Mouse (Mus musculus) forebrain, embryonic 11.5 days (tissue): Measurements from ENCODE around the gene Slc1a1. TPM values are rescaled to one million over a fixed set of nuclear protein-coding genes. Genes with fewer than 3 reads are reported as not detected.
A peak's percentile ranks its signal among the peaks of the same experiment; 100 is the strongest.

Source experiments
- ATAC-seq: fragments of 200-750 bp; cut with Nextera tagmentation; replicated peaks from 2 replicates; pipeline ENCODE4 v1.8.0; 2017; ENCODE audit warnings: moderate TSS enrichment; ENCODE audit not compliant: low FRiP score
- DNase-seq: peaks from one replicate; pipeline ENCODE4 v3.0.0-alpha.2; 2017; ENCODE audit warnings: low spot score
- H3K27ac ChIP-seq: fragments of 300-500 bp; sonication (generic); 2 replicates; pipeline ENCODE4 v1.5.1; 2014; ENCODE audit warnings: low read depth, low read length
- H3K27me3 ChIP-seq: fragments of 300-500 bp; sonication (generic); 2 replicates; pipeline ENCODE4 v1.6.1; 2014; ENCODE audit warnings: mild to moderate bottlenecking, low read length, mixed read lengths; ENCODE audit not compliant: control insufficient read depth, insufficient read depth
- H3K36me3 ChIP-seq: fragments of 300-500 bp; sonication (generic); 2 replicates; pipeline ENCODE4 v1.6.1; 2014; ENCODE audit warnings: mild to moderate bottlenecking, low read length, moderate library complexity, mixed read lengths; ENCODE audit not compliant: control insufficient read depth, insufficient read depth
- H3K4me1 ChIP-seq: fragments of 300-500 bp; sonication (generic); replicated peaks from 2 replicates; pipeline ENCODE4 v1.6.1; 2014; ENCODE audit warnings: low read length, mixed read lengths; ENCODE audit not compliant: control insufficient read depth, insufficient read depth
- H3K4me2 ChIP-seq: fragments of 300-500 bp; sonication (generic); 2 replicates; pipeline ENCODE4 v1.6.1; 2014; ENCODE audit warnings: low read depth, mild to moderate bottlenecking, low read length, moderate library complexity, mixed read lengths; ENCODE audit not compliant: severe bottlenecking
- H3K4me3 ChIP-seq: fragments of 300-500 bp; sonication (generic); 2 replicates; pipeline ENCODE4 v1.5.1; 2014; ENCODE audit warnings: low read depth, low read length
- H3K9ac ChIP-seq: fragments of 300-500 bp; sonication (generic); 2 replicates; pipeline ENCODE4 v1.6.1; 2014; ENCODE audit warnings: low read length
- H3K9me3 ChIP-seq: fragments of 300-500 bp; sonication (generic); 2 replicates; pipeline ENCODE4 v1.6.1; 2016; ENCODE audit warnings: low read length, mixed read lengths; ENCODE audit not compliant: control insufficient read depth
- WGBS: fragments of 180-500 bp; shearing (Covaris S2); extraction: QIAGEN DNeasy Blood & Tissue Kit; methylation state at CpG from one replicate; pipeline ENCODE4 v1.1.7; 2014; 5-methylcytosine and 5-hydroxymethylcytosine counted together
- polyA plus RNA-seq: library from polyadenylated mRNA; unstranded; fragments of >200 nt; fragmentation: Nextera tagmentation; extraction: Ambion mirVana; gene quantifications from 2 replicates; pipeline ENCODE4 v1.2.1, GENCODE M21; 2014

Gene Slc1a1
- polyA plus RNA-seq, 1 experiment from 2014 or later: 0.98 TPM

DNA sequence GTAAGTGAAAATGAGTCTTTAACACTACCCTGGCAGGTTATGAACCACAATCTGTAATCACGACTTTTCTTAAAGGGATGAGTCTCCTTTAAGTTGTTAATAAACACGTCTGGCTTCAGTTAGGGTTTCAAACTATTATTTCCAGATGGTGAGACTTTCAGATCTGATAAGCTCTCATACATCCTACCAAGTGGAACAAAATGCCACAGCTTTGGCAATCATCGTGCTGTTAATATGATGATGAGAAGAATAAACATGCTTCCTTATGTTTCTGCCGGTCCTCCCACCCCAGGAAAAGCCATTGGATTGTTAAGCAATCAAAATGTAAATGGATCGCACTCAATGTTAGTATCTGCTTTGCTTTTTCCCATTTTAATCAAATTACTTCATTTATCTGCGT, 30.1 kb downstream of the Slc1a1 start:
- ATAC-seq: no peak

DNA sequence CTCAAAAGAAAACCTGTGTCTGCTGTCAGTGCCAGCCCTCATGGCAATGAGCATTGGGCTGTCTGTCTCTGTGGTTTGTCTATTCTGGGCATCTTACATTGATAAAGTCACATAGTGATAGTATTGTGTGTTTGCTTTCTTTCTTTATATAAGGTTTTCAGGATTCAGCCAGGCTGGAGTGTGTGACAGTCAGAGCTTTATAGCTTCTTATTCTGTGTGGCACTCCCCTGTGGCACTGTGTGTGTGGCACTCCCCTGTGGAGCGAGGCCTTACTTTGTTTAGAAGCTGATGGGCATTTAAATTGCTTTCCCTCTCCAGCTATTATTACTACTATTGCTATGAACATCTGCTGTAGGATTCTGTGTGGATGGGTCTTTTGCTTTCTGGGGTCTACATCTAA, 30.7 kb downstream of the Slc1a1 start:
- no peaks in the 10 kb centered on the region for H3K27me3 ChIP-seq
- H3K36me3 ChIP-seq: no peaks in the 10 kb centered on the region
- 92% methylated on average over 1 of the region's 1 CpGs for WGBS
- H3K9ac ChIP-seq: no peak overlapping the region
- H3K27ac ChIP-seq: no peak overlapping the region
- DNase-seq (no peak), ATAC-seq (no peak)
- H3K4me3 ChIP-seq: no peak overlapping the region
- H3K4me2 ChIP-seq: no peak overlapping the region
- H3K4me1 ChIP-seq: no peaks in the 10 kb centered on the region
- no peaks in the 10 kb centered on the region for H3K9me3 ChIP-seq

More for the DNA sequence above, 30.1 kb downstream of the Slc1a1 start:
- no peak overlapping the region for H3K9ac ChIP-seq
- no peaks in the 10 kb centered on the region for H3K36me3 ChIP-seq
- H3K27ac ChIP-seq: no peak overlapping the region
- H3K4me2 ChIP-seq: no peak overlapping the region
- no peak for DNase-seq
- H3K4me3 ChIP-seq: no peak overlapping the region
- H3K4me1 ChIP-seq: no peaks in the 10 kb centered on the region
- no peaks in the 10 kb centered on the region for H3K9me3 ChIP-seq
- 81% methylated on average over 6 of the region's 6 CpGs for WGBS
- no peaks in the 10 kb centered on the region for H3K27me3 ChIP-seq

DNA sequence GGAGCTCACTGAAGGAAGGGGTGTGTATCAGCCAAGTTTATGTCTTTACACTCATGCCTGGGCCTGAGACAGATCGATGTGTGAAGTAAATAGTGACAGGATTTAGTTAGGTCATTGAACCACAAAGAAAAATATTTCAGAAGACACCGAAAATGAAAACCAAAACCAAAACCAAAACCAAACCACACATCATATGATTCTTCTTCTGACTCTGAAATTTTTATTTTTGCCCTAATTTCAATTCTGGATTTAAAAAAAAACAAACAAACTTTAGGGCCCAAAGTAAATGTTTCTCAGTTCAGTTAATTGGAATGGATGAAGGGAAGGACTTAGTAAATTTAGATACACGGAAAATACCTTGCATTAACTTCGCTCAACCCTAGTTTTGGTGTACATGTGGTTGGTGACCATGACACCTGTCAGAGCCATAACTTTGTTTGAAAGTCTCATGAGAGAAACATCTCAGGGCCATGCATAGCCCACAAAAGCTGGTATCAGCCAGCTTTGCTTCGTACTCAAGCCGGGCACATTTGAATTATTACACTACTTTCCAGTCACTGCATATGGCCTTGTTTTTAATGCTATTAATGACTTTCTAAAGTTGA, 34.5 kb downstream of the Slc1a1 start:
- Histone ChIP-seq H3K9me3 (no peaks in the 10 kb centered on the region), H3K4me3 (no peak overlapping the region), H3K4me1 (no peaks in the 10 kb centered on the region), H3K36me3 (no peaks in the 10 kb centered on the region), H3K4me2 (no peak overlapping the region), H3K9ac (no peak overlapping the region), H3K27ac (no peak overlapping the region), H3K27me3 (no peaks in the 10 kb centered on the region)
- peak; percentile 11 for DNase-seq
- 90% methylated on average over 6 of the region's 6 CpGs for WGBS
- ATAC-seq: no peak

DNA sequence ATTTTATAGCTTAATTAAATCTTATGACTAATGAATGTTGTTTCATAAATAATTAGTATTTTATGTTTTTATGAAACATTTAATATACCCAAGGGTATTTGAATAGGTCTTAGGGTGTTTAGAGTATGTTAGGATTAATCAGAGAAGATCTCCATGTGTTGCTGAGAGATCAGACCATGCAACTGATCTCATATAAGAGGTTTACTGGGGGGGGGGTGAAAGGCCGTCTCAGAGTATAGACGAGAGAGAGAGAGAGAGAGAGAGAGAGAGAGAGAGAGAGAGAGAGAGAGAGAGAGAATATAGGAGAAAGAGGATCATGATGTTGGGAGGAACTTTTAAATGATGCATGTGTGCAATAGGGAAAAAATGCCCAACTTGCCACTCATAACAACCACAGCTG, 35.5 kb downstream of the Slc1a1 start:
- 67% methylated on average over 2 of the region's 2 CpGs for WGBS
- Histone ChIP-seq H3K4me3 (no peak overlapping the region), H3K27ac (no peak overlapping the region), H3K4me2 (no peak overlapping the region), H3K9me3 (no peaks in the 10 kb centered on the region), H3K27me3 (no peaks in the 10 kb centered on the region), H3K9ac (no peak overlapping the region), H3K36me3 (no peaks in the 10 kb centered on the region), H3K4me1 (no peaks in the 10 kb centered on the region)
- ATAC-seq: no peak
- DNase-seq: no peak

DNA sequence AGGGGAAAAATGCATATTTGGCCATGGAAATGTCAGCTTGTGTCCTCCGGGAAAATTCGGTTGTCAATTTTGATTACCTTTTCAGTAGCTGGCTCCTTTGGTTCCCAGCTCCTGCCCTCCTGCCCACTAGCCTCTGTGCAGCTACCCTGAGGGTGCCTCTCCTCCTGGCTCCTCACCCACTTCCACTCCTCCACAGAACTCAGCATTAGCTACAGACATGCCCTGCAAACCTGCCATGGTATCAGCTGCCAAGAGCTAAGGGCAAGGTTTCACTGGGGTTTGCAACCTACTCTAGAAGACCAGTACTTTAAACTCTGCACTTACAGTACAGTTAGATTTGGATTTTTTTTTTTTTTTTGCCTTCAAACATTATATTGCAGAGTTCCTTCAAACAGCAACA, 44.6 kb downstream of the Slc1a1 start:
- H3K4me2 ChIP-seq: no peak overlapping the region
- no peak overlapping the region for H3K27ac ChIP-seq
- H3K4me1 ChIP-seq: no peaks in the 10 kb centered on the region
- no peak for DNase-seq
- no peak overlapping the region for H3K4me3 ChIP-seq
- no peaks in the 10 kb centered on the region for H3K27me3 ChIP-seq
- no peak for ATAC-seq
- no peaks in the 10 kb centered on the region for H3K9me3 ChIP-seq
- H3K36me3 ChIP-seq: no peaks in the 10 kb centered on the region
- H3K9ac ChIP-seq: no peak overlapping the region
- 88% methylated on average over 2 of the region's 2 CpGs for WGBS

DNA sequence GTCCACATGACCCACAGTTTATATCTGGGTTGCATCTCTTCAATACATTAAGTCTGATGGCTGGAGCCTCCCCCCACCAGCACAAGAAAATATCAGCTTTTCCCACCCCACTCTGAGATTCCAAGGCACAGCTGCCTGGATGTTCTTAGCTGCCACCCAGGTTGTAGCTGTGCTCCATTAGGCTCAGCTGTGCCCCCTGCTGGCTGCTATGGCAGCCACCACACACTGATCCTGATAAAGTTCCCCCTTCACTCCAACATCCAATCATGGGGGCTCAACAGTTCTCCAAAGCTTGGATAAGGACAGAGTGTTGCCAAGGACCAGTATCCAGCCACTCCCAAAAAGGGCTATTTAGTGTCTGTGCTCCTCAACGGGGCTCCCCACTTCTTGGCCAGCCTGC, 48.3 kb downstream of the Slc1a1 start:
- Histone ChIP-seq H3K9me3 (no peaks in the 10 kb centered on the region), H3K4me3 (no peak overlapping the region), H3K27ac (no peak overlapping the region), H3K4me2 (no peak overlapping the region), H3K9ac (no peak overlapping the region), H3K27me3 (no peaks in the 10 kb centered on the region), H3K4me1 (no peaks in the 10 kb centered on the region), H3K36me3 (no peaks in the 10 kb centered on the region)
- peak; percentile 68 for DNase-seq
- ATAC-seq: no peak
- 57% methylated on average over 1 of the region's 1 CpGs for WGBS

DNA sequence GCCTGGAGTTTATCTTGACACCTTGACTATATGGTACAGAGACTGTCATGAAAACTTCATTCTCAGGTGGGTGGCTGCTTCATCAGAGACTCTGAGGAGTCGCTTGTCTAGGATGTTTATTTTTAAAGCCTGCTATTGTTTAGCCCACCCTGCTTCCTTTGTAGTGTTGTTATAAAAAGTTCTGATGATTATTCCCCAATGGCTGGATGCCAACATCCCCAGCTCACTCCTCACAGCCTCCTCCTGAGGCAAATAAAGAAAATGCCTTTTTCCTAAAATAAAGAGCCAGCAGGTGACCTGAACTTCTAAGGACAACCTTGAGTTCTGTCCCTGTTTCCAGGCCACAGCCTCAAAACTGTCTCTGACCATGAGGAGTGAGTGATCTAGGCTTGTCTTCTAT, 53.6 kb downstream of the Slc1a1 start:
- Histone ChIP-seq H3K4me1 (no peaks in the 10 kb centered on the region), H3K36me3 (no peaks in the 10 kb centered on the region), H3K4me3 (no peak overlapping the region), H3K9ac (no peak overlapping the region), H3K27ac (no peak overlapping the region), H3K9me3 (no peaks in the 10 kb centered on the region), H3K27me3 (no peaks in the 10 kb centered on the region), H3K4me2 (no peak overlapping the region)
- DNase-seq (no peak), ATAC-seq (no peak)
- 67% methylated on average over 1 of the region's 1 CpGs for WGBS

DNA sequence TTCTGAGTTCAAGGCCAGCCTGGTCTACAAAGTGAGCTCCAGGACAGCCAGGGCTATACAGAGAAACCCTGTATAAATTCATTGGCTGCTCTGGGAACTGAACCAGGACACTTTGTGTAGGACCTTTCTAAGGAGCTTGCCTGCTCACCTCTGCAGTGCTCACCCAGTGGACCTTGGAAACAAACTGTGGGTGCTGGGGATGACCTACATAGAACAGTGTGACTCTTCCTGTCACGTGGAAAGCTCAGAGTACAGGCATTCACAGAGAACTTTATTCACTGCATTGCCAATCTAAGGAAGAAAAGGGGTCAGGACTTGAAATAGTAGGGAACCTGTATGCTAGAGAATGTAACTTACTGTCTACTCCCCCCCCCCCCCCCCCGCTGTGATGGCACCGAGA, 54.4 kb downstream of the Slc1a1 start:
- WGBS: 71% methylated on average over 3 of the region's 3 CpGs
- H3K4me2 ChIP-seq: no peak overlapping the region
- H3K4me3 ChIP-seq: no peak overlapping the region
- no peaks in the 10 kb centered on the region for H3K9me3 ChIP-seq
- no peak overlapping the region for H3K9ac ChIP-seq
- DNase-seq (peak; percentile 2), ATAC-seq (no peak)
- H3K36me3 ChIP-seq: no peaks in the 10 kb centered on the region
- H3K27me3 ChIP-seq: no peaks in the 10 kb centered on the region
- H3K4me1 ChIP-seq: no peaks in the 10 kb centered on the region
- no peak overlapping the region for H3K27ac ChIP-seq

DNA sequence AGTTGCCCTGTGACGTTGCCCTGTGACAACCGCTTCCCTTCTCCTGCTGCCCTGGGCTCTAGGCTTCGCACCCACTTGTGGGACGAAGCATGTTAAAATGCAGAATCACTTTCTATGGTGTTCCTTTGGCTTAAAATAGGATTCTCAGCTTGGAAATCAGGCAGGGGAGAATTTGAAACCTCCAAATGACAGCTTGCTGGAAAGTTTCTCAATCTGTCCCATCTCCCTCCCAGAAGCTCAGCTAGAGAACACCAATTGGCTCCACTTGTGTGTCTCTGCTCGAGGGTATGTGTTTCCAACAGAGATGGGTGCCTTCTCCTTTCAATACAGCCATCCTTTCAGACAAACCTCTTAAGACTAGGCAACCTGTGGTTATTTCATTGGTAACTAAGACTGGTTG, 56.4 kb downstream of the Slc1a1 start:
- Histone ChIP-seq H3K27me3 (no peaks in the 10 kb centered on the region), H3K9ac (no peak overlapping the region), H3K27ac (no peak overlapping the region), H3K36me3 (no peaks in the 10 kb centered on the region), H3K4me3 (no peak overlapping the region), H3K4me2 (no peak overlapping the region), H3K4me1 (no peaks in the 10 kb centered on the region), H3K9me3 (no peaks in the 10 kb centered on the region)
- 76% methylated on average over 5 of the region's 5 CpGs for WGBS
- ATAC-seq (no peak), DNase-seq (no peak)
